Mouse (Mus musculus) thymus, adult 2 months (tissue): Measurements from ENCODE around the gene Nfatc3. TPM values are rescaled to one million over a fixed set of nuclear protein-coding genes. Genes with fewer than 3 reads are reported as not detected.
A peak's percentile ranks its signal among the peaks of the same experiment; 100 is the strongest.

ENCODE experiments used
- DNase-seq: peaks from one replicate; pipeline ENCODE4 v3.0.0; 2021
- H3K27ac ChIP-seq: fragments of 200-500 bp; 2 replicates; pipeline ENCODE4 v1.5.1; 2012; ENCODE audit warnings: low read length, control low read depth; ENCODE audit not compliant: control insufficient read depth, insufficient read depth
- H3K27me3 ChIP-seq: fragments of 200-500 bp; 2 replicates; pipeline ENCODE4 v1.6.1; 2012; ENCODE audit warnings: mild to moderate bottlenecking, low read length, moderate library complexity, mixed read lengths; ENCODE audit not compliant: control insufficient read depth, insufficient read depth
- H3K36me3 ChIP-seq: fragments of 200-500 bp; 2 replicates; pipeline ENCODE4 v1.6.1; 2012; ENCODE audit warnings: mild to moderate bottlenecking, low read length, moderate library complexity; ENCODE audit not compliant: control insufficient read depth, insufficient read depth
- H3K4me1 ChIP-seq: fragments of 200-500 bp; replicated peaks from 2 replicates; pipeline ENCODE4 v1.6.1; 2012; ENCODE audit warnings: low read length; ENCODE audit not compliant: control insufficient read depth, insufficient read depth
- H3K4me3 ChIP-seq: fragments of 200-500 bp; 2 replicates; pipeline ENCODE4 v1.5.1; 2012; ENCODE audit warnings: mild to moderate bottlenecking, low read length, control low read depth, moderate library complexity; ENCODE audit not compliant: control insufficient read depth, insufficient read depth
- CTCF ChIP-seq: fragments of 200-500 bp; IDR thresholded peaks from 2 replicates; pipeline ENCODE4 v1.5.1; 2012; ENCODE audit warnings: mild to moderate bottlenecking, control low read depth, low read length, moderate library complexity, borderline replicate concordance; ENCODE audit not compliant: control insufficient read depth, poor library complexity, insufficient read depth; ENCODE audit errors: extremely low read depth
- POLR2A ChIP-seq: fragments of 200-500 bp; IDR thresholded peaks from 2 replicates; pipeline ENCODE4 v1.6.1; 2012; ENCODE audit warnings: mild to moderate bottlenecking, low read length, control low read depth, moderate library complexity; ENCODE audit not compliant: control insufficient read depth, poor library complexity, insufficient read depth; ENCODE audit errors: extremely low read depth
- WGBS: fragments of 180-500 bp; shearing (Covaris S2); methylation state at CpG from one replicate; pipeline ENCODE4 v1.1.7; 2018; 5-methylcytosine and 5-hydroxymethylcytosine counted together
- polyA plus RNA-seq: library from polyadenylated mRNA; depleted of rRNA; stranded (reverse); fragments of >200 nt; gene quantifications from 2 replicates; pipeline ENCODE4 v1.2.3, GENCODE M21; 2012

Gene Nfatc3
- polyA plus RNA-seq, 1 experiment = 161 TPM

DNA sequence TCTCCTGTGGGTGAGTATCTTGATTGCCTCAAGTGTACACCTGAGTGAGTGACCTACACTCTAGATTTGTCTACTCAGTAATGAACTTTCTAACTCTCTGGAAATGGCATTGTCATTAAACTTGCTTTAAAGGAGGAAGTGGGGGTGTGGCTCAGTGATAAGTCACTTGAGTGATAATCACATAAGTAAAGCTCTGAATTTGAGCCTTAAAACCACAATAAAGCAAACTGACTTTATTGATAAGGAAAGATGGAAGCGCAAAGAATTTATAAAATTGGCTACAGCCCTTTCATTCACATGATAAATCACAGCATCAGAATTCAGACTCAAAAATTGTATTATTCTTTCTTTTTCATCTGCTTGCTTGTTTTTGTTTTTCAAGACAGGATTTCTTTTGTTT lies 98.8 kb downstream of the Nfatc3 start:
- no peak for DNase-seq
- Histone ChIP-seq H3K36me3 (0 out of 2 replicates have a peak, but pooled peaks cover 4% of the 10 kb centered on the region), H3K27ac (no peak overlapping the region), H3K27me3 (no peaks in the 10 kb centered on the region), H3K4me3 (no peak overlapping the region), H3K4me1 (peaks cover 9% of the 10 kb centered on the region)
- no peak for TF ChIP-seq CTCF
- TF ChIP-seq POLR2A = no peak
- WGBS = 100% methylated on average over 1 of the region's 1 CpGs

DNA sequence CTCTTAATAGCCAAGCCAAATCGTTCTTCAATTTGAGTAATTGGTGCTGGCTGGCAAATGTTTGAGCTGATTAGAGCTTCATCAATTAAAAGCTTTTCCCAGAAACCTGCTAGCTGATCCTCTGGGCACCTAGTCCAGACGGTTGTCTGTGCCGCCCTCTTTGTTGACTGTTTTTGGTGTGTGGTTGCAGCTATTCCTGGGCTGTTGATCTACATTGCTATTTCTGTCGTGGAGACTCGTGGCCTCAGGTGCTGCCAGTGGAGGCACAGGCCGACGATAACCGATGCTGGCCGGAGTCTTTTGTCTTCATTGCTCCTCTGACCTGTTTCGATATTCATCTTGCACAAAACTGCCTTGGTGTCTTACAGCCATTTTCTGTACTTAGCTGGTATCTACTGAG lies 99.7 kb downstream of the Nfatc3 start:
- Histone ChIP-seq H3K4me1 (no peaks in the 10 kb centered on the region), H3K27me3 (no peaks in the 10 kb centered on the region), H3K4me3 (no peak overlapping the region), H3K27ac (no peak overlapping the region), H3K36me3 (peaks cover 10% of the 10 kb centered on the region)
- WGBS = 97% methylated on average over 10 of the region's 10 CpGs
- TF ChIP-seq POLR2A = no peak
- no peak for TF ChIP-seq CTCF
- DNase-seq = no peak

- H3K27me3 ChIP-seq = no peaks in the 10 kb centered on the region
- WGBS = 91% methylated on average over 6 of the region's 6 CpGs
- no peaks in the 10 kb centered on the region for H3K4me1 ChIP-seq
- H3K27ac ChIP-seq = no peak overlapping the region
- no peak for DNase-seq
- no peak for TF ChIP-seq CTCF
- no peak for TF ChIP-seq POLR2A
- no peak overlapping the region for H3K4me3 ChIP-seq
- H3K36me3 ChIP-seq = peaks cover 15% of the 10 kb centered on the region
Measured at GRCm38 (mm10) chr8:106159876-106160275, 101.2 kb downstream of the Nfatc3 start.

DNA sequence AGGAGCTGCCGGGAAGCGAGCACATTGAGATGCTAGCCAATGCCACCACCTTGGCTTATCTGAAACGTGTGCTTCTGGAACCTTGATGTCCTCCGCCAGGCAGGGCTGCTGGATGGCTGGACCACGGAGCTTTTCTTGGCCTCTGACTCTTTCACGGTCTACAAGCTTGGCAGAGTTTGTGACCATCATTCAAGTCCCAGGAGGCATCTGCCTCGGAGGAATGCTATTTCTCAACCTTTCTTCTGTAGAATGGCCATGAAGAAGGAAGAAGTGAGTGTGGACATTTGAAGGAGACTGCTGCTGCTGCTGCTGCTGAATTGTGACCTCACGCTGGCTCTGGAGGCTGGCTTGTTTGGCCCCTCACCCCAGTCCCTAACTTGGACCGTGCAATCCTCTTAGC lies 104.6 kb downstream of the Nfatc3 start:
- no peak for DNase-seq
- no peak overlapping the region for H3K27ac ChIP-seq
- WGBS = 95% methylated on average over 9 of the region's 9 CpGs
- H3K27me3 ChIP-seq = no peaks in the 10 kb centered on the region
- H3K4me1 ChIP-seq = peaks cover 2% of the 10 kb centered on the region
- TF ChIP-seq POLR2A (no peak), CTCF (no peak)
- H3K4me3 ChIP-seq = no peak overlapping the region
- H3K36me3 ChIP-seq = peaks cover 11% of the 10 kb centered on the region

GRCm38 (mm10) chr8:106165460-106165859 lies 106.8 kb downstream of the Nfatc3 start:
- Histone ChIP-seq H3K27me3 (no peaks in the 10 kb centered on the region), H3K27ac (no peak overlapping the region), H3K4me3 (no peak overlapping the region), H3K36me3 (peaks cover 11% of the 10 kb centered on the region), H3K4me1 (peaks cover 9% of the 10 kb centered on the region)
- WGBS = 62% methylated on average over 4 of the region's 4 CpGs
- no peak for TF ChIP-seq POLR2A
- peak; percentile 49; the same call in 1 of the 2 replicates for TF ChIP-seq CTCF
- DNase-seq = peak; percentile 74

- WGBS = under 1% methylated on average over 59 of the region's 59 CpGs
- Histone ChIP-seq H3K27ac (peak within 1 kb of the TSS; percentile 4; the same call in 1 of the 2 replicates), H3K27me3 (no peaks in the 10 kb centered on the region), H3K4me3 (peak within 1 kb of the TSS; percentile 76), H3K4me1 (peaks cover 9% of the 10 kb centered on the region), H3K36me3 (peaks cover 4% of the 10 kb centered on the region; the same call in 1 of the 2 replicates)
- TF ChIP-seq POLR2A (peak; percentile 77), CTCF (peak; percentile 72; the same call in 1 of the 2 replicates)
- DNase-seq = peak; percentile 95
Measured at GRCm38 (mm10) chr8:106168356-106169016, 109.8 kb downstream of the Nfatc3 start, which contains the start of gene Slc7a6. Gene Slc7a6, plus strand, starts transcription at chr8:106168857.
